Mouse (Mus musculus) forebrain, embryonic 15.5 days (tissue): Measurements from ENCODE around the gene Mbnl1. TPM values are rescaled to one million over a fixed set of nuclear protein-coding genes. Genes with fewer than 3 reads are reported as not detected.
"Not testable (repeated sequence)": the region's sequence is repeated elsewhere in the genome, so short reads cannot be mapped to it uniquely, and the experiment has no call there.

Experiments used
- ATAC-seq: fragments of 200-750 bp; cut with Nextera tagmentation; replicated peaks from 2 replicates; pipeline ENCODE4 v1.8.0; 2017; ENCODE audit warnings: mild to moderate bottlenecking, moderate TSS enrichment, moderate library complexity
- H3K27ac ChIP-seq: fragments of 300-500 bp; sonication (generic); replicated peaks from 2 replicates; pipeline ENCODE4 v1.5.1; 2015; ENCODE audit warnings: mild to moderate bottlenecking, inconsistent platforms
- H3K27me3 ChIP-seq: fragments of 300-500 bp; sonication (generic); 2 replicates; pipeline ENCODE4 v1.6.1; 2015; ENCODE audit warnings: inconsistent platforms
- H3K36me3 ChIP-seq: fragments of 300-500 bp; sonication (generic); 2 replicates; pipeline ENCODE4 v1.6.1; 2015; ENCODE audit warnings: mild to moderate bottlenecking, inconsistent platforms
- H3K4me1 ChIP-seq: fragments of 300-500 bp; sonication (generic); 2 replicates; pipeline ENCODE4 v1.6.1; 2015; ENCODE audit warnings: inconsistent platforms
- H3K4me2 ChIP-seq: fragments of 300-500 bp; sonication (generic); replicated peaks from 2 replicates; pipeline ENCODE4 v1.6.1; 2015; ENCODE audit warnings: mild to moderate bottlenecking, inconsistent platforms
- H3K4me3 ChIP-seq: fragments of 300-500 bp; sonication (generic); 2 replicates; pipeline ENCODE4 v1.5.1; 2015; ENCODE audit warnings: mild to moderate bottlenecking, inconsistent platforms
- H3K9ac ChIP-seq: fragments of 300-500 bp; sonication (generic); replicated peaks from 2 replicates; pipeline ENCODE4 v1.6.1; 2015; ENCODE audit warnings: mild to moderate bottlenecking, inconsistent platforms
- H3K9me3 ChIP-seq: fragments of 300-500 bp; sonication (generic); 2 replicates; pipeline ENCODE4 v1.6.1; 2016; ENCODE audit warnings: inconsistent platforms
- WGBS: fragments of 180-500 bp; shearing (Covaris S2); methylation state at CpG from one replicate; pipeline ENCODE4 v1.1.7; 2015; ENCODE audit warnings: mixed read lengths; 5-methylcytosine and 5-hydroxymethylcytosine counted together
- polyA plus RNA-seq: library from polyadenylated mRNA; unstranded; fragments of >200 nt; fragmentation: Nextera tagmentation; extraction: Ambion mirVana; gene quantifications from 2 replicates; pipeline ENCODE4 v1.2.1, GENCODE M21; 2015

Gene Mbnl1
- polyA plus RNA-seq, 1 experiment from 2014 or later = 44.0 TPM

DNA sequence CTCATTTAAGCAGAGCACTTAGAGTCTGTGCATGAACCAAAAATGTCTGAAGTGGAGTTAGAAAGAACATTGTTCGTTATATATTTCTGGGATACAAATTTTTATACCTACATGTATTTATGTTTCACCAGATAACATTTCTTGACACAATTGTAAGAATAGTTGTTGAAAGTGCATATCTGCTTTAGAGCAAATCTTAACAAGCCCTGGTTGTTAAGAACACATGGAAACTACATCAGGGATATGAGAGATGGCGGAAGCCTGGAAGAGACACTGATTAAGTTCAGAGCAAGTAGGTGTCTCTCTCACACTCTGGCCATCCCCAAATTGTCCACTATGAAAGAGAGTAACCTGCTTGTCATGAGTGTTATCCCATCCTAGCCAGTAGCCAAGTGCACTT, 2.4 kb downstream of the Mbnl1 start:
- H3K9ac ChIP-seq = no peak overlapping the region
- no peak overlapping the region for H3K4me2 ChIP-seq
- no peaks in the 10 kb centered on the region for H3K36me3 ChIP-seq
- ATAC-seq = no peak
- no peaks in the 10 kb centered on the region for H3K27me3 ChIP-seq
- H3K4me1 ChIP-seq = no peaks in the 10 kb centered on the region
- no peaks in the 10 kb centered on the region for H3K9me3 ChIP-seq
- H3K4me3 ChIP-seq = no peak overlapping the region
- WGBS = 96% methylated on average over 2 of the region's 2 CpGs
- H3K27ac ChIP-seq = no peak overlapping the region

DNA sequence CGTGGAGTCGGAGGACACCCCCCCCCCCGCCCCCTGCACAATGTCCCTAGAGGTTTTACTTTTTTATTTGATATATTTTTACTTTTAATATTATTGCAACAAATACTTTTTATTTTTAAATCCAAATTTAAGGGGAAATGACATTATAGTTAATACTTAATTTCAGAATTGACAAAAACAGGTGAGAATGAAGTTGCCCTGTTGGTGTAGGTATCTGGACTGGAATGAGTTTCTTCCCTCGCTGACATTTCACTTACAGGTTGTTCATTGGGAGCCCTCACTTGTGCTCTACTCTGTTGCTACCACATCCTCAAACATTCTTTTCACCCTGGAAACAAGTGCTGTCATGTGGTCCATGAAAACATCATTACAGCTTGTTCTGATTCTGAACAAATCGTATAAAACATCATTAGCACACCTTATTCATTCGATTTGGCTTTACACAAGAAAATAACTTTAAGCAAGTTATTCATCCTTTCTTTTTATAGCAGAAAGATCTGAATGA, 4.2 kb downstream of the Mbnl1 start:
- ATAC-seq = no peak
- Histone ChIP-seq H3K27me3 (no peaks in the 10 kb centered on the region), H3K9me3 (no peaks in the 10 kb centered on the region), H3K36me3 (no peaks in the 10 kb centered on the region), H3K4me1 (no peaks in the 10 kb centered on the region), H3K9ac (no peak overlapping the region), H3K4me3 (no peak overlapping the region), H3K4me2 (no peak overlapping the region), H3K27ac (no peak overlapping the region)
- 86% methylated on average over 6 of the region's 6 CpGs for WGBS

DNA sequence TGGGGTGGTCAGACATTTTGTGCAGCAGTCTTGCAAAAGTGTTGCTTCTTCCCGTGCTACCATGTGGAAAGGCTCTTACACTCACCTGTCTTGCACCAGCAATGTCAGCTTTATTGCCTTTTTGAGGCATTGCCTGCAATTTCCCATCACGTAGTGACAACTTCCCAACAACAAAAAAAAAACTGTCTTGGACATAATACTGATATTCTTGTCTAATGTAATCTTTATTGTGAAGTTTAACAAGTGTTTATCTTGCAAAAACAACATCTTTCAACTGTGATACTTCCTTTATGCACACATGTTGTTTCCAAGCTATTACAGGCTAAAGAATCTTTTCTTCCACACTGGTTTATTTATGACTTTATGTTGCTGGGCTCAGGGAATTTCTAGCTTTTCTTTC, 5.8 kb downstream of the Mbnl1 start:
- no peak for ATAC-seq
- Histone ChIP-seq H3K4me2 (no peak overlapping the region), H3K36me3 (no peaks in the 10 kb centered on the region), H3K27ac (no peak overlapping the region), H3K9me3 (no peaks in the 10 kb centered on the region), H3K27me3 (no peaks in the 10 kb centered on the region), H3K9ac (no peak overlapping the region), H3K4me1 (no peaks in the 10 kb centered on the region), H3K4me3 (no peak overlapping the region)
- WGBS = 79% methylated on average over 2 of the region's 2 CpGs

DNA sequence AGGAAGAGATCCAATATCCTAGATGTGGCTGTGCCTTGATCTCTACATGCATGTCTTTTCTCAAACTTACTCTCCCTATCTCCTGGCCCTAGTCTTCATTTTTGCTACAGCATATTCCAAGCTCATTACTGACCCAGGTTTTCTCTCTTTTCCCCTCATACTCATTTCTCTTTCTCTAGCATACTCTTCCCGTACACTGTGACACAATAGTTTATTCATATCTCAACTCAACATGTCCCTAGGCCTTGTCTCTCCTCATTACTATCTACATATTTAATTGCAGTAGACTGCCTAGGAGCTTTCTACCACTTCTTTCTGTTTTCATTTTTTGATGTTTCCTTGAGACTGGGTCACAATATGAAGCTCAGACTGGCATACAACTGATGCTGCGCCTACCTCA, 8.1 kb downstream of the Mbnl1 start:
- Histone ChIP-seq H3K9me3 (no peaks in the 10 kb centered on the region), H3K27me3 (no peaks in the 10 kb centered on the region), H3K4me2 (no peak overlapping the region), H3K9ac (no peak overlapping the region), H3K36me3 (no peaks in the 10 kb centered on the region), H3K4me1 (no peaks in the 10 kb centered on the region), H3K27ac (no peak overlapping the region), H3K4me3 (no peak overlapping the region)
- no peak for ATAC-seq
- WGBS = 94% methylated on average over 2 of the region's 2 CpGs

DNA sequence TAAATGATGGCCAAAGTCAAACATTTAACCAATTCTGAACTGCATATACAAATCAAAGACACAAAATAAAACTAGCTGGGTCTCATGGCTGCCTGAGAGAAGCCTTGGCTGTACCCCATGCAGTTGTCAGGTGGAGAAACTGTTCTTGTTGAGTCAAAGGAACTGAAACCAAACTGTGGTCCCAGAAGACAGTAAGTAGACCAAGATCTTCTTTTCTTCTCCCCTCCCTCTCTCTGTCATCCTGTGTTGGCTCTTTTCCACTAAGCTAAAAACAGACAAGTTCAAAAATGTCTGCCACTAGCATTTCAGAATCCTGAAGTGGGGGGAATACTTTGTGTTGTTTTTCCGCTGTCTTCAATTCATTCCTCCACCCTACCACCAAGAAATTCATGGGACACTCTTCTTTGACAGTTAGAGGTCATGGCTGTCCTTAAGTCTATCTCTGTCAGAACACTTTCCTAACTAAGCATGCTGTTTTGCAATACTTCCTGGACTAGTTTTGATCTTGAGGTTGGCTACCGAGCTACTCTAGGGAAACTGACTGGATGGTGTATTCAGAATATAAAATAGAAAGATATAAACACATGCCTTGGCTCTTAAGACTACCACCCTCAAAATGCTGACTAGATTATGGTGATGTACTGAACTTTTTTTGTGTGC, 9.2 kb downstream of the Mbnl1 start:
- Histone ChIP-seq H3K9ac (no peak overlapping the region), H3K27ac (no peak overlapping the region), H3K4me1 (no peaks in the 10 kb centered on the region), H3K27me3 (no peaks in the 10 kb centered on the region), H3K4me3 (no peak overlapping the region), H3K9me3 (no peaks in the 10 kb centered on the region), H3K36me3 (no peaks in the 10 kb centered on the region), H3K4me2 (no peak overlapping the region)
- WGBS = 96% methylated on average over 2 of the region's 2 CpGs
- no peak for ATAC-seq

DNA sequence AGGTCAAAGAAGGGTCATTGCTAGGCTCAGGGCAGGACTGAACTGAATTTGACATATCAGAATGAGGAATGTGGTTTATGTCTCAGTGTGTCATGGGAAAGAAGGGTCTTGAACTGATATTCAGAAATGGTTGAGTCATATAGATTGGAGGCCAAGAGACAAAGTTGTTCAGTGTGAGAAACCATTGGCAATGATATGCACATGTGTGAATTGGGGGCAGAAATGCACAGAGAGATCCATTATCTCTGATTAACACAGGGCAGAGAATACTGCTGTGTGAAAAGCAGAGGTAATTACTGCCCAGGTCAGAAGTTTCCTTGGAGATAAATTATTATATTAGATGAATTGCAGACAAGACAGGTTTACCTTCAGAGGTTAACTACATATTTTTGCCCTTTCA, 10.7 kb downstream of the Mbnl1 start:
- Histone ChIP-seq H3K4me3 (no peak overlapping the region), H3K27ac (no peak overlapping the region), H3K4me1 (no peaks in the 10 kb centered on the region), H3K9me3 (no peaks in the 10 kb centered on the region), H3K36me3 (no peaks in the 10 kb centered on the region), H3K27me3 (no peaks in the 10 kb centered on the region), H3K9ac (no peak overlapping the region), H3K4me2 (no peak overlapping the region)
- no peak for ATAC-seq

DNA sequence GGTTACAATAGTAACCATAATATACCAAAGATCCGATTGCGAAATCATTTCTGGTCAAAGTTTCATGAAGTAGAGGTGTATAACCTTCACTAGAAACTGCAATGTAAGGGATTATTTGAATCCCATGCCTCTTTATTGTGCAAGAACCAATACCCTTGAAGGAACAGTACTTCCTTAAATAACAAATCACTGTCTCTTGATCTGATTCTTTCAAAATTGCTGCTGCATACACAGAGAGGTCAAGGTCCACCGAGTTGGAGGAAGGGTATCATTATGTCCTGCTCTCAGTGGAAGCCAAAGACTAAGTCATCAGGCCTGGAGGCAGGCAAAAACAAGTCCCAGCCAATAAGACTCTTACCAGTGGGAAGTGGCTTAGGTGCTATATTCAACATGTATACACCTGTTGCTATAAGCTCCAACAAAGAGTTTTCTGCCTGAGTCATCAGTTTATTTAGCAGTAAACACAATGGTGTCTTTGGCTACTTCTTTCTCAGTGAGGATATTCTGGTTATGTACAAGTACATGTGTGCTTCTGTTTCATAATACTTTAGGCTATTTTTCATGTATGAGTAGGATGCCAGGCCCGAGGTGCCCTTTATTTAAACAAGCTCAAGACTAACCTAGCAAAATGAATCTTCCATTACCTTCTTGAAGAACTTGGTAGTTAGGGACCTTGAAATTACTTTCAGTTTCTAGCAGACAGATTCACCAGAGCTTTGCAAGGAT, 13.5 kb downstream of the Mbnl1 start:
- Histone ChIP-seq H3K4me1 (no peaks in the 10 kb centered on the region), H3K9me3 (no peaks in the 10 kb centered on the region), H3K9ac (no peak overlapping the region), H3K4me2 (no peak overlapping the region), H3K27ac (no peak overlapping the region), H3K27me3 (no peaks in the 10 kb centered on the region), H3K36me3 (no peaks in the 10 kb centered on the region), H3K4me3 (no peak overlapping the region)
- 89% methylated on average over 4 of the region's 4 CpGs for WGBS
- no peak for ATAC-seq

DNA sequence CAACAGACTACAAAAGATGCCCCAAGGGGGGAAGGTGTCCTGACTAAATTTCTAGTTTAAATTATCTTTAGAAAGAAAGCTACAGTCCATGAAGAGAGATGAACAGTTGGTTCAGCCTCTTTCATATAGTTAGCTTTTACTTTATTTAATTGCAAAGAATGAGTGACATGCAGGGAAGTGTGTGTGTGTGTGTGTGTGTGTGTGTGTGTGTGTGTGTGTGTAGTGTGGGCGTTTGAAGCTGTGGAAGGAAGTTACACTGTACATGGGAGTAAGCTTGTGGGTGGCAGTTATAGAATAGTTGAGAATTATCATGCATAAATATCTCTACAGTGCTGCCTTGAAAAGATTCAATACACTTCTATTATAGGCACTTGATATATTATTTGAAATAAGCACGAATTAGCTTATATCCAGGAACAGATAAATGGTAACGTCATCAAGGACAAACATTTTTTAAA, 14.1 kb downstream of the Mbnl1 start:
- Histone ChIP-seq H3K36me3 (no peaks in the 10 kb centered on the region), H3K4me1 (no peaks in the 10 kb centered on the region), H3K27me3 (no peaks in the 10 kb centered on the region), H3K9ac (no peak overlapping the region), H3K4me2 (no peak overlapping the region), H3K27ac (no peak overlapping the region), H3K4me3 (no peak overlapping the region), H3K9me3 (no peaks in the 10 kb centered on the region)
- no peak for ATAC-seq
- WGBS = 80% methylated on average over 3 of the region's 3 CpGs

DNA sequence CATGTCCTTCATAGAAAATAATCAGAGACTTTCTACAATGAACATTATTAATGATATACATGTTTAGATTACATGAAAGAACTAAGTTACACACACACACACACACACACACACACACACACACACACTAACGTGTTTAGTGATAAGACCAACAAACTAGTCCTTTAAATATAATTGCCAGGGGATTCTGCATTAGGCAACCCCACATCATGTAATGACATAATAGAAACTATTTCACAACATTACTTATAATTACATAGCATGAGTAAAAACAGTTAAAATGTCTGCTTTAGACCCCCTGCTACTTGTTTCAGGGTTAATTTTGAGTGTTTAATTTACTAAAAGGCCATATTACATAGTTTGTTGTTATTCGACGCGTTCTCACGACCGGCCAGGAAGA, 16.9 kb downstream of the Mbnl1 start:
- no peak for ATAC-seq

DNA sequence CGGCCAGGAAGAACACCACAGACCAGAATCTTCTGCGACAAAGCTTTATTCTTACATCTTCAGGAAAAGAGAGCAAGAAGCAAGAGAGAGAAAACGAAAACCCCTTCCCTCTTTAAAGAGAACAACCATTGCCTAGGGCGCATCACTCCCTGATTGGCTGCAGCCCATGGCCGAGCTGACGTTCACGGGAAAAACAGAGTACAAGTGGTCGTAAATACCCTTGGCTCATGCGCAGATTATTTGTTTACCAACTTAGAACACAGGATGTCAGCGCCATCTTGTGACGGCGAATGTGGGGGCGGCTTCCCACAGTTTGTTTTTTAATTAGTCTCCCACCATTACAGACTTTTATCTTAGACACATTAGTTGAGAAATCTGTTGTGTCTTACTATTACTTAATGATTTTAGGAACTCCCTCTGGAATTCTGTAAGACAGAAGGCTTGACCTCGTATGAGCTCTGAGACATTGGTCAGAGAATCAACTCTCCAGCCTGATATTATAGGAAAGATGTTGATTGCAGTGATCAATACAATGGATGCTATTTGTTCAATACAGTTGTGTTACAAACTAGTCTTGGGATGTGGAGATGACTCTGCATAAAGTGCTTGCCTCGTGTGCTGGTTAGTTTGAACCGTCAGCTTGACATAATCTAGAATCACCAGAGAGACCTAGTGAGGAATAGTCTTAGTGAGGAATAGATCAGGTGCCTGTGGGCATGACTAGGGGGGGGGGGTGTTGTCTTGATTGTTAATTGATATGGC, 22.3 kb downstream of the Mbnl1 start:
- WGBS = 64% methylated on average over 9 of the region's 16 CpGs
- H3K4me2 ChIP-seq, H3K9me3 ChIP-seq: not testable (repeated sequence)

More for the DNA sequence above, 16.9 kb downstream of the Mbnl1 start:
- no peak overlapping the region for H3K27ac ChIP-seq
- no peaks in the 10 kb centered on the region for H3K4me1 ChIP-seq
- H3K4me3 ChIP-seq = no peak overlapping the region
- H3K4me2 ChIP-seq = no peak overlapping the region
- H3K36me3 ChIP-seq = no peaks in the 10 kb centered on the region
- H3K9me3 ChIP-seq = no peaks in the 10 kb centered on the region
- H3K9ac ChIP-seq = no peak overlapping the region
- 92% methylated on average over 6 of the region's 6 CpGs for WGBS
- H3K27me3 ChIP-seq = no peaks in the 10 kb centered on the region

DNA sequence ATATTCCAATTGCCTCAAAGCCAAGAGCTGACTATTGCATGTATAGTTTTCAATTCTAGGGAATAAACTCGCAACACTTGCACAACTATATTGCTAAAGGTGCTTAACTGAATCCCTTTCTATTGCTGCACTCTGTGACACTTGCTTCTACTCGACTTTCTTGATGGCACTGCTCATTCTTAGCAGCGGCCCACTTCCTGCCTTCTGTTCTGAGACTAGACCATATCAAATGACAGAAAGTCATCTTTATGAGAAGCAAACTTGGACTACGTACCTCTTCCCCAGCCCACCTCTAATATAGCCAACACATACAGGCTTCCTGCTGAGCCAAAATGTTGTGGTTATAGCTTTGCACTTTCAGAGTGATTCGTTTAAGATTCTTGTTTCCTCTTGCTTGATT, 23.6 kb downstream of the Mbnl1 start:
- WGBS = 85% methylated on average over 5 of the region's 5 CpGs
- H3K9me3 ChIP-seq = no peaks in the 10 kb centered on the region
- ATAC-seq = no peak

More for the DNA sequence above, 22.3 kb downstream of the Mbnl1 start:
- not testable (repeated sequence) for H3K27ac ChIP-seq, H3K4me3 ChIP-seq, H3K36me3 ChIP-seq, H3K4me1 ChIP-seq, H3K9ac ChIP-seq, H3K27me3 ChIP-seq
- ATAC-seq = peak; percentile 55; the same call in 1 of the 2 replicates

DNA sequence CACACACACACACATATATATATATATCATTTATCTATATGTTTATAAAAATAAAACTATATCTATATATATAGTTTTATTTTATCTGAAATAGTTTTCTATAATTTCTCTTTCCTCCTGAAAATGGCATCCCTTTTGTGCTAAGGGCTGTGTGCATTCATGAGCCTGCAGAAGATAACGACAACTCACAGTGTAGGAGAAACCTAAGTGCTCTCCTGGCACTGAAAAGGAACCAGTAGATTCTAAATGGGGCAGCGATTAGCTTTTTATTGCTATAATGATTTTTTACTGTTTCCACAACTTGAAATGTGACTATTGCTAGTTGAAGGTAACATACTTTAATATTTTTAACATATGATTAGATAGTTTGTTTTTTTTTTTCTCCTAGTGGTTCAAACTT, 25.5 kb downstream of the Mbnl1 start:
- Histone ChIP-seq H3K27ac (no peak overlapping the region), H3K4me1 (peaks cover 25% of the 10 kb centered on the region), H3K4me3 (no peak overlapping the region), H3K9me3 (no peaks in the 10 kb centered on the region), H3K9ac (no peak overlapping the region), H3K36me3 (no peaks in the 10 kb centered on the region), H3K4me2 (no peak overlapping the region), H3K27me3 (no peaks in the 10 kb centered on the region)
- ATAC-seq = no peak
- 82% methylated on average over 2 of the region's 2 CpGs for WGBS

More for the DNA sequence above, 23.6 kb downstream of the Mbnl1 start:
- H3K9ac ChIP-seq = no peak overlapping the region
- H3K27ac ChIP-seq = no peak overlapping the region
- no peaks in the 10 kb centered on the region for H3K27me3 ChIP-seq
- peaks cover 11% of the 10 kb centered on the region for H3K4me1 ChIP-seq
- no peaks in the 10 kb centered on the region for H3K36me3 ChIP-seq
- no peak overlapping the region for H3K4me3 ChIP-seq
- H3K4me2 ChIP-seq = no peak overlapping the region
